Mouse (Mus musculus): ENCODE results near the gene AC124502.3. TPM values are rescaled to one million over a fixed set of nuclear protein-coding genes. Genes with fewer than 3 reads are reported as not detected.
"Not testable (repeated sequence)": the region's sequence is repeated elsewhere in the genome, so short reads cannot be mapped to it uniquely, and the experiment has no call there.

The AC124502.3 gene
- polyA plus RNA-seq, 1 experiment from 2014 or later = 1.3 TPM

GRCm38 (mm10) chr19:5085145-5085863 lies 46.6 kb downstream of the AC124502.3 start, which contains the start of gene Tmem151a:
TSS of gene Tmem151a (minus strand) at chr19:5085531.
- Histone ChIP-seq H3K4me2 (ENCODE audit: low read length) (peak within 1 kb of the TSS; percentile 84), H3K27me3 (ENCODE audit: insufficient read depth, low read length) (peaks cover 31% of the 10 kb centered on the region; the same call in 1 of the 2 replicates), H3K4me1 (replicated peaks; ENCODE audit: insufficient read depth, low read length) (peaks cover 4% of the 10 kb centered on the region; the same call in 1 of the 2 replicates), H3K27ac (no peak within 1 kb of the TSS), H3K9ac (ENCODE audit: low read depth, low read length) (0 out of 2 replicates have a peak within 1 kb of the TSS, but pooled peaks have one; percentile 32), H3K4me3 (replicated peaks; ENCODE audit: low read depth, low read length) (peak within 1 kb of the TSS; percentile 41), H3K36me3 (ENCODE audit: insufficient read depth, low read length) (no peaks in the 10 kb centered on the region), H3K9me3 (replicated peaks; ENCODE audit: low read length) (no peaks in the 10 kb centered on the region)
- ATAC-seq (replicated peaks; ENCODE audit: low FRiP score, low read depth) (no peak), DNase-seq (ENCODE audit: low spot score) (no peak)
- no peak for TF ChIP-seq CTCF (IDR thresholded peaks at IDR 0.05; ENCODE audit: low read depth)
- under 1% methylated on average over 64 of the region's 69 CpGs for WGBS

- not testable (repeated sequence) for H3K9ac ChIP-seq (ENCODE audit: low read depth, low read length); DNase-seq (ENCODE audit: low spot score); H3K36me3 ChIP-seq (ENCODE audit: insufficient read depth, low read length); ATAC-seq (replicated peaks; ENCODE audit: low FRiP score, low read depth); H3K4me1 ChIP-seq (replicated peaks; ENCODE audit: insufficient read depth, low read length); H3K4me3 ChIP-seq (replicated peaks; ENCODE audit: low read depth, low read length); H3K9me3 ChIP-seq (replicated peaks; ENCODE audit: low read length); H3K4me2 ChIP-seq (ENCODE audit: low read length); H3K27ac ChIP-seq
- H3K27me3 ChIP-seq (ENCODE audit: insufficient read depth, low read length) = peaks cover 31% of the 10 kb centered on the region; the same call in 1 of the 2 replicates
- 60% methylated on average over 4 of the region's 4 CpGs for WGBS
- TF ChIP-seq CTCF (IDR thresholded peaks at IDR 0.05; ENCODE audit: low read depth) = peak; percentile 45; the same call in 1 of the 2 replicates
Measured at GRCm38 (mm10) chr19:5086533-5086932, 47.8 kb downstream of the AC124502.3 start.

GRCm38 (mm10) chr19:5087884-5088728 lies 49.4 kb downstream of the AC124502.3 start, which contains the start of gene Yif1a:
TSS of gene Yif1a (plus strand) at chr19:5088538.
- H3K27ac ChIP-seq = peak within 1 kb of the TSS; percentile 78
- no peaks in the 10 kb centered on the region for H3K9me3 ChIP-seq (replicated peaks; ENCODE audit: low read length)
- H3K27me3 ChIP-seq (ENCODE audit: insufficient read depth, low read length) = peaks cover 20% of the 10 kb centered on the region; the same call in 1 of the 2 replicates
- under 1% methylated on average over 58 of the region's 58 CpGs for whole genome bisulfite sequencing
- peak within 1 kb of the TSS; percentile 67 for H3K4me3 ChIP-seq (replicated peaks; ENCODE audit: low read depth, low read length)
- ATAC-seq (replicated peaks; ENCODE audit: low FRiP score, low read depth) (peak; percentile 91), DNase-seq (ENCODE audit: low spot score) (peak; percentile 100)
- peaks cover 4% of the 10 kb centered on the region; the same call in 1 of the 2 replicates for H3K4me1 ChIP-seq (replicated peaks; ENCODE audit: insufficient read depth, low read length)
- 0 out of 2 replicates have a peak, but pooled peaks cover 10% of the 10 kb centered on the region for H3K36me3 ChIP-seq (ENCODE audit: insufficient read depth, low read length)
- H3K4me2 ChIP-seq (ENCODE audit: low read length) = peak within 1 kb of the TSS; percentile 70
- peak within 1 kb of the TSS; percentile 63 for H3K9ac ChIP-seq (ENCODE audit: low read depth, low read length)
- peak; percentile 66 for TF ChIP-seq CTCF (IDR thresholded peaks at IDR 0.05; ENCODE audit: low read depth)

- Histone ChIP-seq H3K27me3 (ENCODE audit: insufficient read depth, low read length) (peaks cover 15% of the 10 kb centered on the region; the same call in 1 of the 2 replicates), H3K4me3 (replicated peaks; ENCODE audit: low read depth, low read length) (no peak overlapping the region), H3K4me2 (ENCODE audit: low read length) (peak overlapping the region; percentile 70), H3K36me3 (ENCODE audit: insufficient read depth, low read length) (0 out of 2 replicates have a peak, but pooled peaks cover 10% of the 10 kb centered on the region), H3K9ac (ENCODE audit: low read depth, low read length) (peak overlapping the region; percentile 63), H3K4me1 (replicated peaks; ENCODE audit: insufficient read depth, low read length) (peaks cover 4% of the 10 kb centered on the region; the same call in 1 of the 2 replicates), H3K27ac (no peak overlapping the region), H3K9me3 (replicated peaks; ENCODE audit: low read length) (no peaks in the 10 kb centered on the region)
- no peak for TF ChIP-seq CTCF (IDR thresholded peaks at IDR 0.05; ENCODE audit: low read depth)
- DNase-seq (ENCODE audit: low spot score) (no peak), ATAC-seq (replicated peaks; ENCODE audit: low FRiP score, low read depth) (no peak)
- WGBS = 88% methylated on average over 4 of the region's 4 CpGs
Measured at GRCm38 (mm10) chr19:5089324-5089723, 50.6 kb downstream of the AC124502.3 start.

GRCm38 (mm10) chr19:5092083-5092482 lies 53.4 kb downstream of the AC124502.3 start:
- H3K27ac ChIP-seq = no peak overlapping the region
- H3K36me3 ChIP-seq (ENCODE audit: insufficient read depth, low read length) = 0 out of 2 replicates have a peak, but pooled peaks cover 10% of the 10 kb centered on the region
- ATAC-seq (replicated peaks; ENCODE audit: low FRiP score, low read depth) (no peak), DNase-seq (ENCODE audit: low spot score) (no peak)
- TF ChIP-seq CTCF (IDR thresholded peaks at IDR 0.05; ENCODE audit: low read depth) = no peak
- no peaks in the 10 kb centered on the region; the same call in 1 of the 2 replicates for H3K4me1 ChIP-seq (replicated peaks; ENCODE audit: insufficient read depth, low read length)
- H3K4me3 ChIP-seq (replicated peaks; ENCODE audit: low read depth, low read length) = no peak overlapping the region
- no peak overlapping the region for H3K4me2 ChIP-seq (ENCODE audit: low read length)
- H3K9me3 ChIP-seq (replicated peaks; ENCODE audit: low read length) = no peaks in the 10 kb centered on the region
- WGBS = 89% methylated on average over 10 of the region's 10 CpGs
- no peak overlapping the region for H3K9ac ChIP-seq (ENCODE audit: low read depth, low read length)
- H3K27me3 ChIP-seq (ENCODE audit: insufficient read depth, low read length) = no peaks in the 10 kb centered on the region

Measured in kidney, postnatal 0 days (tissue).